Mouse (Mus musculus): ENCODE results near the gene Usp20. TPM values are rescaled to one million over a fixed set of nuclear protein-coding genes. Genes with fewer than 3 reads are reported as not detected.
A peak's percentile ranks its signal among the peaks of the same experiment; 100 is the strongest.

The Usp20 gene
- polyA plus RNA-seq, 1 experiment: not detected

DNA sequence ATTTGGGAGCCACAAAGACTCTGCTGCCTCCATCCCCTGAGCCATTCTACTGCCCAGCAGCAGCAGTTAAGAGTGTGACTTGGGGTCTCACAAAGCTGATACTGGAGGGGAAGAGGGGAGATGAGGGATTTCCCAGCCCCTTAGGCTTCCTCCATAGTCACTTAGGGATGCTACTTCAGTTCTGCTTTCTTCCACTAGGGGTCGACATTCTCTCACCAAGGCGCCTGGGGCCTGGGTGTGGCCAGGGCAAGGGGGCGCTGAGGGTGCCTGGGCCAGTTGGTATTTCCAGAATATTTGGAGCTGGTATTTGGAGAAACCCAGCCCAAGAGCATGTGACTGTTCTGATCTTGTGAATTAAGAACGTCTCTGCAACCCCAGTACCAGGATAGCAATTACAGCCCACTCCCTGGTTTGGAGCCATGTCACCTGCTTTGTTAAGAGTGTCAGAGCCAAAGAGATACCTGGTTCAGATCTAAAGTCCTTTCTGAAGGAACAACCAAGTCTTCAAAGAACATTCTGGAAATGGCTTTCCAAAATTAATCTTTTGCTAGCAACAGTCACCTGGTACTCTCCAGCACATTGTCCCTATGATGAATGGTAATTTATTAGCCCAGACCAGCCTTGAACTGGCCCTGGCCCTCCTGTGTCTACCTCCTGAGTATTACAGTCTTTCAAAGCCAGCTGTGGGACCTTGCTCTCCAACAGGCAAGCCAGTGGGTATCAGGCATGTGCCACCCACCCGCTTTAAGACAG, 42.7 kb downstream of the Usp20 start:
- Histone ChIP-seq H3K4me3 (ENCODE audit: insufficient read depth, low read depth, low read length) (no peak overlapping the region), H3K4me1 (ENCODE audit: control insufficient read depth, insufficient read depth, low read length) (no peaks in the 10 kb centered on the region), H3K27ac (ENCODE audit: insufficient read depth, low read depth, low read length) (no peak overlapping the region)
- WGBS: 26% methylated on average over 5 of the region's 5 CpGs
- TF ChIP-seq POLR2A (IDR thresholded peaks at IDR 0.05; ENCODE audit: insufficient read depth, low read depth, low read length): no peak
- TF ChIP-seq CTCF (IDR thresholded peaks at IDR 0.05; ENCODE audit: insufficient read depth, low read depth, low read length): peak; percentile 93

DNA sequence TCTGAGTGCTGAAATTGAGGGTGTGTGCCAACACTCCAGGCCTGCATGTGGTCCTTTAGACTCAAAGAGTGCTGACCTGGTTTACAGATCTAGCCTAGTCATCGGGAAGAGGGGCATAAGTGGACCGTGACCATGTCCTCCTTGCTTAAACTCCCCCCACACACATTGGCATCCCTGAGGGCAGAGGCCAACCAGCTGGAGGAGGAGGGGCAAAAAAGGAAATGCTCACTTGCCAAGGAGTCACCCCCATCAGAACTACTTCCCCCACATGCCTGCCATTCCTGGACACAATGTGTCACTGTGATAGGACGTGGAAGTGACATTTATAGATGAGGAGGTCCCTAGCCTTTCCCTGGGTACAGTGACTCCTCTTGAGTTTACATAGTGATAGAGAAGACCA, 43.4 kb downstream of the Usp20 start:
- no peak overlapping the region for H3K4me3 ChIP-seq (ENCODE audit: insufficient read depth, low read depth, low read length)
- H3K27ac ChIP-seq (ENCODE audit: insufficient read depth, low read depth, low read length): no peak overlapping the region
- TF ChIP-seq POLR2A (IDR thresholded peaks at IDR 0.05; ENCODE audit: insufficient read depth, low read depth, low read length): no peak
- no peak for TF ChIP-seq CTCF (IDR thresholded peaks at IDR 0.05; ENCODE audit: insufficient read depth, low read depth, low read length)
- no peaks in the 10 kb centered on the region for H3K4me1 ChIP-seq (ENCODE audit: control insufficient read depth, insufficient read depth, low read length)
- 84% methylated on average over 3 of the region's 3 CpGs for WGBS

DNA sequence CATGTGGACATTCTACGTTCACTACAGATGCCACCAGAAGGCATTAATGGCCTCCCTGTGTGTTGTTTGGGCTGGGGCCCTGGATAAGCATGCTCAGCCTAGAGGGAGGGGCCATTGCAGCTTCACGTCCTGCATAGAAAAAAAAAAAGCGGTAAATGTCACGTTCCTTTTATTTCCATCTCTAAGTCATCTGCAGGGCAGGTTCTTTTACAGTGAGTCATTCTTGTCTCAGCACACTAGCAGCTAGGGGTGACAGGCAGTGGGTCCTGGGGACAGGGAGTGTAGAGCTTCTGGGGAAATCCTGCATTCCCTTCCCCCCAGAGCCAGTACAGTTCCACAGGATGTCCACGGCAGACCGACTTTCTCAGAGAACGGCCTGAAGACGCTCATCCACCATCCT, 44.6 kb downstream of the Usp20 start:
- H3K27ac ChIP-seq (ENCODE audit: insufficient read depth, low read depth, low read length): no peak overlapping the region
- TF ChIP-seq CTCF (IDR thresholded peaks at IDR 0.05; ENCODE audit: insufficient read depth, low read depth, low read length) (no peak), POLR2A (IDR thresholded peaks at IDR 0.05; ENCODE audit: insufficient read depth, low read depth, low read length) (no peak)
- no peak overlapping the region for H3K4me3 ChIP-seq (ENCODE audit: insufficient read depth, low read depth, low read length)
- H3K4me1 ChIP-seq (ENCODE audit: control insufficient read depth, insufficient read depth, low read length): no peaks in the 10 kb centered on the region
- WGBS: 58% methylated on average over 8 of the region's 8 CpGs

DNA sequence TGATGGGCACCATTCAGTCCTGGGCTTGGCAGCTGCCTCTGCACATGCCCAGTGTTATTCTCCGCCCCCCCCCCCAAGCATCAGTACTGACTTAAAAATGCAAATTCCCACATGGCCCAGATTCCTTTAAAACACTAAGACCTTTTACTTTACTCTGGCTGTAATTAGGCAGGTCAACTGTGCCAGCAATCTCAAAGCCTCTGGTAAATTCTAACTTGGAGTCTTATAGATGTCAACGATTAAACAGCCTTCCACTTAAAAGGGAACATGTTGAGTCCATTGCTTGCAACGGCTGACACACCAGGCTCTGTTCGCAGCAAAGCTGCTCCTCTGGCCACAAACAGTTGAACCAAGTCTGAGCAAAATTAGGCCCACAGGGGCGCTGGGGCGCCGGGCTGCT, 49.9 kb downstream of the Usp20 start:
- Histone ChIP-seq H3K4me3 (ENCODE audit: insufficient read depth, low read depth, low read length) (no peak overlapping the region), H3K27ac (ENCODE audit: insufficient read depth, low read depth, low read length) (no peak overlapping the region), H3K4me1 (ENCODE audit: control insufficient read depth, insufficient read depth, low read length) (no peaks in the 10 kb centered on the region)
- 38% methylated on average over 7 of the region's 7 CpGs for WGBS
- no peak for TF ChIP-seq POLR2A (IDR thresholded peaks at IDR 0.05; ENCODE audit: insufficient read depth, low read depth, low read length)
- no peak for TF ChIP-seq CTCF (IDR thresholded peaks at IDR 0.05; ENCODE audit: insufficient read depth, low read depth, low read length)

DNA sequence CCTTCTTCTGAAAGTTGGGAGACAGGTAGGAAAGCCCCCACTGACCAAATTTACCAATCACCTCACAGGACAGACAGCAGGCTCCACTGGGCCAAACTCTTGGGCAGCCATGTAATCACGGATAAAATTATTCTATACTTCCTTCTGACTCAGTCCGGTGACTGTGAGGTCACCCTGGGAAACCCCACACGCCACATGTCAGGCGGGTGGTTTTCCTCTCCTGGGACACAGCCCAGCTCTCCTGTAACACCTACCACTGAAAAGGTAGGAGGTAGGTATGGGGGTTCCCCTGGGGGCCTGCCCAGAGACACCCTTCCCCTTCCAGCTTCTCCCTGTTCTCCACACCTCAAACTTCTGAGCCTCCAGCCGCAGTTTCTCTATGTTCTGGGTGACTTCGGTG, 54.7 kb downstream of the Usp20 start:
- Histone ChIP-seq H3K27ac (ENCODE audit: insufficient read depth, low read depth, low read length) (no peak overlapping the region), H3K4me3 (ENCODE audit: insufficient read depth, low read depth, low read length) (no peak overlapping the region), H3K4me1 (ENCODE audit: control insufficient read depth, insufficient read depth, low read length) (peaks cover 2% of the 10 kb centered on the region; the same call in 1 of the 2 replicates)
- TF ChIP-seq CTCF (IDR thresholded peaks at IDR 0.05; ENCODE audit: insufficient read depth, low read depth, low read length): no peak
- no peak for TF ChIP-seq POLR2A (IDR thresholded peaks at IDR 0.05; ENCODE audit: insufficient read depth, low read depth, low read length)
- 94% methylated on average over 6 of the region's 6 CpGs for WGBS

DNA sequence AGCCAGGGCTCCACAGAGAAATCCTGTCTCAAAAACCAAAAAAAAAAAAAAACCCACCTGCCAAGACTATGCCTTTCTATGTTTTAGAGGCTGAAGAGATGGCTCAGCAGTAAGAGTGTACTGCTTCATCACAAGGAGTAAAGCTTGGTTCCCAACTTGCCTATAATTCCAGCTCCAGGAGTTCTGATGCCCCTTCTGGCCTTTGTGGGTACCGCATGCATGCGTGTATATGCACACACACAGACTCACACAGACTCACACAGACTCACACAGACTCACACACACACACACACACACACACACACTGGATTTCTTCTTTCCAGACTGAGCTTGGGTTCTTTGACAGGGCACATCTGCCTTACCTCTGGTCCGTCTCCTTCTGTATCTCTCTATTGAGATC, 58.0 kb downstream of the Usp20 start:
- no peak overlapping the region for H3K4me3 ChIP-seq (ENCODE audit: insufficient read depth, low read depth, low read length)
- TF ChIP-seq CTCF (IDR thresholded peaks at IDR 0.05; ENCODE audit: insufficient read depth, low read depth, low read length) (no peak), POLR2A (IDR thresholded peaks at IDR 0.05; ENCODE audit: insufficient read depth, low read depth, low read length) (no peak)
- H3K27ac ChIP-seq (ENCODE audit: insufficient read depth, low read depth, low read length): no peak overlapping the region
- 97% methylated on average over 3 of the region's 3 CpGs for WGBS
- H3K4me1 ChIP-seq (ENCODE audit: control insufficient read depth, insufficient read depth, low read length): peaks cover 7% of the 10 kb centered on the region; the same call in 1 of the 2 replicates

DNA sequence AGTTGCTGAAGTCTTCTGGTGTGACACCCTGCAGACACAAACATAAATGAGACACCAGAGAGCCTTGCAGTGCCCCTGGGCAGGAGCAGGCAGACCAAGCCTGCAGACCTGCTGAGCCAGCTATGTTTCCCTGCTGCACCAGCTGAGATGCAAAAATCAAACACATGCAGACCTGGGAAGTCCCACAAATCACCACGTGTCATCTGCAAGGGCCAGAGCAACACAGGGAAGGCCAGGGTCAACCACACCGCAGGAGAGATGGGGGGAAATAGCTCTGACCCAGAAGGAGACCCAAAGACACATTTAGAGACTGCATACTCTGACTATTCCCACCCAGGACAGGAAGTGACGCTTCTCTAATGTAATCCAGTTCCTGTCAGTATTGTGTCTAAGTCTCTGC, 58.4 kb downstream of the Usp20 start:
- Histone ChIP-seq H3K27ac (ENCODE audit: insufficient read depth, low read depth, low read length) (no peak overlapping the region), H3K4me3 (ENCODE audit: insufficient read depth, low read depth, low read length) (no peak overlapping the region), H3K4me1 (ENCODE audit: control insufficient read depth, insufficient read depth, low read length) (peaks cover 7% of the 10 kb centered on the region; the same call in 1 of the 2 replicates)
- TF ChIP-seq CTCF (IDR thresholded peaks at IDR 0.05; ENCODE audit: insufficient read depth, low read depth, low read length): no peak
- no peak for TF ChIP-seq POLR2A (IDR thresholded peaks at IDR 0.05; ENCODE audit: insufficient read depth, low read depth, low read length)
- WGBS: 91% methylated on average over 3 of the region's 3 CpGs

DNA sequence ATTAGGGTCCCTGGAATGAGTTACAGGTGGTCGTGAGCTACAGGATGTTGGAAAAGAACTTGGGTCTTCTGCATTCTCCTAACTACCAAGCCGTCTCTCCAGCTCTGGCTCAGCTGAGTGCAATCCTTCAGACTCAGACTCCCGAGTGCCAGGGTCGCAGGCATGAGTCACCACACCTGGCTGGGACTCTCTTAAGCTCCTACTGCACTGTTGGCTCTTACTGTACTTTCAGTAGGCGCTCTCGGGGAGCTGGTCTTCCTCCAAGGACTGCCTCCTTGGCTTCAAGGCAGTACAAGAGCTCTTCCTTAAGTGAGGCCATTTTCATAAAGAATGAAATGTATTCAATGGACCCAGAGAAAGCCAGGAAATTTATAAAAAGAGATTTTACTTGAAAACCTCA, 59.3 kb downstream of the Usp20 start:
- Histone ChIP-seq H3K4me1 (ENCODE audit: control insufficient read depth, insufficient read depth, low read length) (peaks cover 7% of the 10 kb centered on the region; the same call in 1 of the 2 replicates), H3K27ac (ENCODE audit: insufficient read depth, low read depth, low read length) (no peak overlapping the region)

DNA sequence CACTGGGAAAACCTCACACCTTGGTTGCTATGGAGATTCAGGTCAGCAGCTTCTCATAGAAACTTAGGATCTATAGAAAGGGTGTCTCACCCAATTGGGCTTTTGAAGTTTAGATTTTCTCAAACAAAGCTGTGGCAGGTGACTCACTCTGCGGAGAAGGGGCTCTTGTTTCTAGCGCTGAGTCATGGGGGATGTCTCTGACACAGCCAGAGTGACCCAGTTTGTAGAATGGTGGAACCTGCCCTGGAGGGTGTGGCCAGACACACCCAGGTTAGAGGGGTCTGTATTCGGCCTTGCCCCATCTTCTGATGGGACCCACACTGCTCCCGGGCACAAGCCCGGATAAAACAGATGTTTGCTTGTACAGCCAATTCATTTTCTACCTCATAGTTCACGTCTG, 60.8 kb downstream of the Usp20 start:
- peaks cover 7% of the 10 kb centered on the region; the same call in 1 of the 2 replicates for H3K4me1 ChIP-seq (ENCODE audit: control insufficient read depth, insufficient read depth, low read length)
- H3K4me3 ChIP-seq (ENCODE audit: insufficient read depth, low read depth, low read length): no peak overlapping the region
- 78% methylated on average over 6 of the region's 6 CpGs for WGBS
- TF ChIP-seq CTCF (IDR thresholded peaks at IDR 0.05; ENCODE audit: insufficient read depth, low read depth, low read length) (no peak), POLR2A (IDR thresholded peaks at IDR 0.05; ENCODE audit: insufficient read depth, low read depth, low read length) (no peak)
- no peak overlapping the region for H3K27ac ChIP-seq (ENCODE audit: insufficient read depth, low read depth, low read length)

More for the DNA sequence above, 59.3 kb downstream of the Usp20 start:
- TF ChIP-seq POLR2A (IDR thresholded peaks at IDR 0.05; ENCODE audit: insufficient read depth, low read depth, low read length): no peak
- no peak for TF ChIP-seq CTCF (IDR thresholded peaks at IDR 0.05; ENCODE audit: insufficient read depth, low read depth, low read length)
- no peak overlapping the region for H3K4me3 ChIP-seq (ENCODE audit: insufficient read depth, low read depth, low read length)
- 72% methylated on average over 6 of the region's 6 CpGs for WGBS

Measured in olfactory bulb, adult 2 months (tissue).